8 mouse cellular contexts compared by ENCODE assay signal in genomic region chr5:74067346-74067745, GRCm38 (mm10). TPM values are rescaled to one million over a fixed set of nuclear protein-coding genes. Genes with fewer than 3 reads are reported as not detected.
DNase-seq lines count a peak whose midpoint lies in the region; ATAC-seq lines count a peak whose summit lies in the region.

No protein-coding gene starts in this region.

- 14% methylated on average over 4 of the region's 4 CpGs for WGBS in forebrain, embryonic 12.5 days
- WGBS in liver, embryonic 13.5 days (ENCODE audit: insufficient replicate concordance), result 8% methylated on average over 4 of the region's 4 CpGs

- H3K9ac ChIP-seq in forebrain, embryonic 12.5 days, result peak overlapping the region; percentile 93
- peak overlapping the region; percentile 96 for H3K9ac ChIP-seq in liver, embryonic 13.5 days

- no peaks in the 10 kb centered on the region for H3K36me3 ChIP-seq in forebrain, embryonic 12.5 days (replicated peaks)
- peaks cover 4% of the 10 kb centered on the region; the same call in 1 of the 2 replicates for H3K36me3 ChIP-seq in liver, embryonic 13.5 days

- H3K4me2 ChIP-seq in forebrain, embryonic 12.5 days, result peak overlapping the region; percentile 80
- H3K4me2 ChIP-seq in liver, embryonic 13.5 days, result peak overlapping the region; percentile 96

- H3K4me3 ChIP-seq in forebrain, embryonic 12.5 days (replicated peaks), result peak overlapping the region; percentile 85
- H3K4me3 ChIP-seq in liver, embryonic 13.5 days (replicated peaks), result peak overlapping the region; percentile 88

- peak; percentile 39 to 49 for DNase-seq in cerebellum, postnatal 25 days
- DNase-seq in cerebellum, postnatal 4 days (ENCODE audit: low spot score in 2 of 2), result no peak
- DNase-seq in 3T3-L1 (ENCODE audit: low read depth, low spot score), result peak; percentile 31
- no peak for DNase-seq in liver, embryonic 13.5 days
- DNase-seq in right cerebral cortex, postnatal 36 days (ENCODE audit: low spot score in 2 of 2), result no peak
- DNase-seq in testis, postnatal 10 days (ENCODE audit: low spot score), result no peak
- no peak for DNase-seq in gastrocnemius, adult 8-10 months (ENCODE audit: low spot score in 2 of 2)

- ATAC-seq in forebrain, embryonic 12.5 days (ENCODE audit: low FRiP score), result peak; percentile 22; the same call in 1 of the 2 replicates
- ATAC-seq in liver, embryonic 13.5 days (ENCODE audit: low read depth), result no peak

- no peaks in the 10 kb centered on the region for H3K9me3 ChIP-seq in forebrain, embryonic 12.5 days
- H3K9me3 ChIP-seq in liver, embryonic 13.5 days (replicated peaks), result no peaks in the 10 kb centered on the region

- 0 out of 2 replicates have a peak overlapping the region, but pooled peaks have one; percentile 42 for H3K27ac ChIP-seq in forebrain, embryonic 12.5 days
- H3K27ac ChIP-seq in liver, embryonic 13.5 days, result peak overlapping the region; percentile 97

- no peaks in the 10 kb centered on the region for H3K27me3 ChIP-seq in forebrain, embryonic 12.5 days
- no peaks in the 10 kb centered on the region for H3K27me3 ChIP-seq in liver, embryonic 13.5 days

- peaks cover 35% of the 10 kb centered on the region for H3K4me1 ChIP-seq in forebrain, embryonic 12.5 days
- H3K4me1 ChIP-seq in liver, embryonic 13.5 days (replicated peaks), result peaks cover 61% of the 10 kb centered on the region

RNA-seq across cellular contexts. Expression of gene Usp46, which starts 0.9 kb away (rescaled TPM):
- 34.1 and 37.0 TPM in 2 replicates for polyA plus RNA-seq in forebrain, embryonic 12.5 days (2016; fragmentation: Nextera tagmentation; extraction: Ambion mirVana)
- 23.4 and 30.3 TPM in 2 replicates for polyA plus RNA-seq in liver, embryonic 13.5 days (2015; fragmentation: Nextera tagmentation; extraction: Ambion mirVana)
- total RNA-seq in gastrocnemius, adult 8-10 months (2022), result 10 to 100 TPM; 10.0 to 20.5 (median 14.1) TPM

Comparison
In these comparisons a context has a peak if more than half of its experiments do, and no peak if none do; other contexts are left out.
1. DNase-seq: peak in cerebellum, postnatal 25 days (2 of 2) and 3T3-L1 (single experiment); none in cerebellum, postnatal 4 days (0 of 2), liver, embryonic 13.5 days (single experiment), right cerebral cortex, postnatal 36 days (0 of 2), testis, postnatal 10 days (single experiment) and gastrocnemius, adult 8-10 months (0 of 2).